Mouse (Mus musculus) common myeloid progenitor, adult 5-6 weeks (primary cell): ENCODE measurements around the gene Etv6. TPM values are rescaled to one million over a fixed set of nuclear protein-coding genes. Genes with fewer than 3 reads are reported as not detected.
A peak's percentile ranks its signal among the peaks of the same experiment; 100 is the strongest.

Experiments
- ATAC-seq: replicated peaks from 2 replicates; pipeline ENCODE4 v1.8.0; 2016; ENCODE audit warnings: low read depth, mild to moderate bottlenecking, moderate TSS enrichment, inconsistent platforms; ENCODE audit not compliant: poor library complexity, severe bottlenecking
- total RNA-seq: library from RNA; stranded (forward); fragments of 200-1000, 187-1606 nt; gene quantifications from 2 replicates; pipeline ENCODE4 v1.2.3, GENCODE M21; 2017

Etv6 gene
- total RNA-seq, 1 experiment from 2014 or later: 129 TPM

DNA sequence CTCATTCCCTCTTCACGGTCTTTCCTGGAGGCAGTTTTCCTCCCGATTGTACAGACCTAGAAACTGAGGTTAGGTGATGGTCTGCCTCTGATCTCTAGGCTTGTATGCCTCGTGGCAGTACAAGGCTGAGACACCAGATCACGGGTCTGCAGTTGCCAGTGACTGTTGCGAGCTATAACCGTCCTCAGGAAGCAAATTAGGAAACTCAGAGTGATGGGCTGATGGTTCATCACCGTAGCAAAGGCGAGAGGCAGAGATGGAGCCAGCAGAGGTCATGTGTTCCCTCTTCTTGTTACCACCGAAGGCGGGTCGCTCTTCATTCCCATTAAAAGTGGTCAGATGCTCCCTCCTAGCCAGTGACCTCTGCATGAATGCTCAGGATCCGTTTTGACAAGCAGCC, 6.4 kb downstream of the Etv6 start:
- peak; percentile 24 for ATAC-seq

DNA sequence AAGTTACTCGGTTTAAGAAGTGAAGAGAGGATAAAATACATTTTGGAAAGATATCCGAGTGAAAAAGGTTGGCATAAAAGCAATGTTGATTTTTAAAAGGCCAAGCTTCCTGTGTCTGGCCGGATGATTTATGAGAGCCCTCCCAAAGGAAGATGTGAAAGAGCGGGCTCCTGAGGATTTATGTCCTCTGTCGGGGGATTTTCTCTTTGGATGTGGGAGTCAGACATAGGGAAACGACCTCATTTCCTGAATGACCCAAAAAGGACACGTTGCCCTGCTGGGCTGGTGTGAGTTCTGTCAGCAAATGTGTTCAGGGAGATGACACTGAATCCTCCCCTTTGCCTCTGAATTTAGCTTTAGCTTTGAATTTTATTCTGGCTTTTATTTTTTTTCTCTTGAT, 8.0 kb downstream of the Etv6 start:
- ATAC-seq: no peak

DNA sequence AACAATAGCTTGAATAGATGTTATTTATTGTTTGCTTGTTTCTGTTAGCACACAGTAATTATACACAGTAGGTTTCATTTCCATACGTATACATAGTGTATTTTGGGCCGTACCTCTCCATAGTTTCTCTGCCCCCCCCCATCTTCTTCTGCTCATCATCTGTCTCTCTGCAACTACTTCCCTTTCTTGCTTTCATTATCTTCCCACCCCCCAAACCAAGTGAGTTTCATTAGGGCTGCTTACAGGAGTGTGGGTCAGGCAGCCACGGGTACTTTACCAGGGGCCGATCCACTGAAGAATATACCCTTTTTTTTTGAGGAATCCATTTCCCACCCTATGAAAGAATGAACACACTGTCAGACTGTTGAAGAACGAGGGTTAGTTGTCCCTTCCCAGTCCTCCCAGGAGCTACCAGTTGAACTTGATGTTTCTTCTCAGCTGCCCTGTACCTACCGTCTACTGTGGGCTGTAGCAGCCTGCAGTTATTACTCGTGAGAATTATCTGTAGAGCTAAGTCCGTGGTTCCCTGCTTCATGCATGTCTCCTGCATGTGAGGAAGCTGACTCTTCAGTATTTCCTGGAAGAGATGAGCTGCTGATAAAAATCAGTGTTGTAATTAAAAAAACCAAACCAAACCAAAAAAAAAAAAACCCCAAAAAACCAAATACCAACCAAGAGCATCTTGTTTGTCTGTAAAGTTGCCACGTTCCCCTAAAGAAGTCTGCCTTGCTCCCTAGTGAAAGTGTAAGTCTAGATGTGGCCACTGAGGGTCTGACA, 9.8 kb downstream of the Etv6 start:
- ATAC-seq: peak; percentile 28

DNA sequence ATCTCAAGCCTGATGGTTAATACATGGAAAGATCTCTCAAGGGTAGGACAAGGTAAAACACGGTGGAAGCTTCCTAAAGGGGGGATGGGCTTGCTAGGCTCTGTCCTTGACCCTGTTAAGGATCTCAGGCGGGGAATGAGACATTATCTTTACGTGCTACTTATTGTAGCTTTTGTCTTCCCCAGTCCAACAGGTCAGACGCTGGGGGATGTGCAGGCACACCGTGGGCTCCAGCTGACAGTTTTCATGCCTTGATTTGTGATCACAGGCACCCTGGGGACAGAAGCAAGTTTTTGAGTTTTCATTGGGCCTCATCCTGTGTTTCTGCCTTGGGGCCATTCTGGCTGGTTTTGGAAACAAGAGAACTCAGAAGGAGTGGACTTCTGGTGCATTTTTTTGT, 10.6 kb downstream of the Etv6 start:
- no peak for ATAC-seq

DNA sequence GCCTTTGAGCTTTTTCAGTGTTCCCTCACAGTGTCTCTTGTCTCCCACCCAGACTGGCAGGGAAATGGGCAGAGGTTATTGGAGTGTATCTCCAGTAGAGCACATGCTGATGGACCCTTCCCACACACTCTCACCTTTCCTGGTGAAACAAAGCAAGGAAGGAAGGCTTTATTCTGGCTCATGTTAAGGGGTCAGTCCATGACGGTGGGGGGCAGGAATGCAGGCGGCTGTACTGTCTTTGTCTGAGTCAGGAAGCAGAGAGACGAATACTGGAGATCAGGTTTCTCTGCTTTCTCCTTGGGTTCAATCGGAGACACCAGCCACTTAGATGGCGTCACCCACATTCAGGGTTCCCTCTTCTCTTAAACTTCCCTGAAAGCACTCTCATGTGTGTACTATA, 11.7 kb downstream of the Etv6 start:
- no peak for ATAC-seq

DNA sequence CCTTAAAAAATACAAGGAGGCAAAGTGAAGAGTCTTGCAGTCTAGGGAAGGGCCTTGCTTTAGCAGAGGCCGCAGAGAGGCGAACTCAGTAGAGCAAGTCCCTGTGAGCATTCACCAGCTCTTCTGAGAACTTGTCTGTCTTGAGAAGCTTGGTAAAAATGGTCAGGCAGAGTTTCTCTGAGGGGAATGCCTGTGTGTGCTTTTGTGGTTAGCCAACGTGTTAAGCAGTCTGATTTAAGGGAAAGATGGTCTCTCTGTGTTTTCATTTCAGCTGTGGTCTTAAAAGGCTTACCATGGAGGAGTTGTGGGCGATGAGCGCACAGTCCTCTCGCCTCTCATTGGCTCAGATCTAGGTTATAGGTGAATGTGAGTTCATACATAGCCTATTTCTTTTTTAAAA, 12.5 kb downstream of the Etv6 start:
- no peak for ATAC-seq

DNA sequence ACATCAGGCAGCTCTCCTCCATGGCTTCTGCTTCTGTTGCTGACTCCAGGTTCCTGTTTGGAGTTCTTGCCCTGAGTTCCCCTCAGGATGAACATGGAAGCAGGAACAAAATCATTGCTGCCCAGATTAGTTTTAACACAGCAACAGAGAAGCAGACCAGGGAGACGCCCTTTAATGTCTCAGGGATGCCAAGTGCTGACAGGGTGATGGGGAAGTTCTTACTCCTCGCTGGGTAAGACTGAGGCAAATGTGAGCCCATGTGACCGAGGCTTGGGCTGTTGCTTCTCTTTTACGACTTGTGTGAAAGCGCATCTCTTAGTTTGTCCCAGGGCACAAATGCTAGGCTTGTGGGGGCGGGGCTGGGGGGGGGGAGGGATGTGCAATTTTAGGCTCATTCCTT, 13.5 kb downstream of the Etv6 start:
- ATAC-seq: no peak

DNA sequence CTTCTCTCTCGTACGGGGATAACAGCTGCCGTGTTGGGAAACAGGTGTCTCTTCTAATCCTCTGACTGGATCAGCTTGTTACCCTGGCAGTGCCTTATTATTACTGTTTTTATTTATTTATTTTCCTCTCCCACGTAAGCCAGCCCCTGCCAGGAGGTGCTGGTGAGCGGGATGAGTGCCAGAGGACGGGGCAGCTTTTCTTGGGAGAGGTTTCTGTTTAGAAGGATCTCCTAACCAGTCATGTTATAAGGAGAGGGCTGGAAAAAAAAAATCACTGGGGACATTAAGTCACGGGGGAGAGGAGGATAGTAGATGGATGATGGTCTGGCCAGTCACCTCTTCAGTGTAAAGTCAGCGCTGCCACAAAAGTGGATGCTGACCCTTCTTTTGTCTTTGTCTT, 15.0 kb downstream of the Etv6 start:
- ATAC-seq: no peak

DNA sequence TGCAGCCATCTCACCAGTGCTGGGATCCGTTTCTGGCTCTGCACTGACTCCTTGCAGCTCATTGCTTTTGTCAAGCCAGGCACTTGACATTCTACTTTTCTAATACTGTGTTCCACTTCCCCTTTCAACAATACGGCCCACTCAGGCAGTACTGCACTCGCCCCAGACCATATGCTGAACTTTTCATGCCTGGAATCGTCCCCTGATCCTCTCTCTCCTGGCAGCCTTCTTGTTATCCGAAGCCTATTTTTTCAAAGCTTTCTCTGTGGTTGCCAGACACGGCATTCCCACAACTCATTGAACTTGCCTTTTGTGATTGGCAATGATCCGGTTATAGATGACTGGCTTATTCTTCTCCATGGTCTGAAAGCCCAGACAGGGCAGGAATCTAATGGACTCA, 16.4 kb downstream of the Etv6 start:
- ATAC-seq: peak; percentile 40

DNA sequence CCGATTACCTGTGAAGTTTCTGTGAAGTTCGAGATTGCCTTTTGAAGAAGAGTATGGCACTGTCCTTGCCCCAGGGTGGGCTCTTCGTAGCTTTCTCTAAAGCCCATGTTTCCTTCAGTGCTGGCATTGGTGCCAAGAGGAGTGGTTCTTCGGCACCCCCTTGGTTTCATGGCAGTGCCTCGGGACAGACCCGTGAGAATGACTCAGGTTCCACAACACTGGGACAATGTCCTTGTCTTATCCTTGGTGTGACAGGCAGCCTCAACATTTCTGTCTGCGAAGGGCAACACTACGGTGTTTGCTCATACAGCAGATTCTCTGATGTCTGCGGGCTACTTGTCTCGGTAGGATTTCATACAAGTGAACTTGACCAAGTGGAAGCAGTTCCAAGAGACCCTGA, 17.6 kb downstream of the Etv6 start:
- ATAC-seq: no peak

DNA sequence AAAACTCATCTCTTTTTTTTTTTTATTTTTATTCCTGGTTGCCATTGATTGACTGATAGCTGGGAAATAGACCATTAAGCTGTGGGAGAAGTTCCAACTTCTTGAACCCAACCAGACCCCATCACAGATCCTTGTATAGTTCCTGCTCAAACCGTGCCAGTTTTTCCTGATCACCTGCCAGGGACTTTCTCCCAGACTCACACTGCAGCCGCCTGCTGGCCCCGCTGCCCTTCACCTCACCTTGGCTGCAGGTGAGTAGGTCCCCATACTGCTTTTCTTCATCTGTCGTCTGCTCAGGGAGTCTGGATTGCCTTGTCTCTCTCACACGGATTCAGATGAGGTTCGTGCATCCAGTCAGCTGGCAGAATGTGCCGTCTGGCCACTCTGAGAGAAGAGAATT, 18.1 kb downstream of the Etv6 start:
- ATAC-seq: no peak

DNA sequence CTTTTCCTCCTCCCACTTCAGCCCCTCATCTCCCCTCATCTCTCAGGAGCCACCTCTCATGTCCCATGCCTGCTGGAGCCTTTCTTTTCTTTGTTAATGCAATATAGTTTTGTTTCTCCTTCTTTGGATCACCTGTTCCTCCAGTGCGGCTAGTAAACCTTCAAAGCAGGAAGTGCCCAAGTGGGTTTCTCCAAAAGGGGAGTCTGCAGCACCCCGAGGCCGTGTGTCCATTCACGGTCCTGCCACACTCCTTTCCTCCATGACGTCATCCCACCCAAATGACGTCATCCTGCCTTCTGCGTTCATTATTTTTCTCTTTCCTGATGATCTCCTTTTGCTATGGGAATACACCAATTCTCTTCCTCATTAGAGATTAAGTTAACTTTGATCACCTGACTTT, 20.1 kb downstream of the Etv6 start:
- ATAC-seq: peak; percentile 42

DNA sequence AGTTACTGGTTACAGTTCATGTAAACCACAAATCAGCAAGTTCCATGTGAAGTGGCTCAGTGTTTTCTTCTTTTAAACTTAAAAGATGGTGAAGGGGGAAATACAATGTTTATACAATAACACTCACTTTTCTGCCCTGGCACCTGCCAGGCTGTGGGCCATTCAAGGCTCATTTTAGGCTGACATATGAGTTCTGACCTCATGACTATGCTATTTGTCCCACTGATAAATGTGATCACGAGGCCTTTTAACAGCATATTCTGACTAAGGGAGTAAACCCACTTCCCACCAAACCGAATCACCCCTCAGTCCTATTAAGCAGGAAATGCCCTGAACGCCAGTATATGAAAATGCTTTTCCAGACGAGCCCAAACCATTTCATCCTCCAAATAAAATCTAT, 23.0 kb downstream of the Etv6 start:
- no peak for ATAC-seq

DNA sequence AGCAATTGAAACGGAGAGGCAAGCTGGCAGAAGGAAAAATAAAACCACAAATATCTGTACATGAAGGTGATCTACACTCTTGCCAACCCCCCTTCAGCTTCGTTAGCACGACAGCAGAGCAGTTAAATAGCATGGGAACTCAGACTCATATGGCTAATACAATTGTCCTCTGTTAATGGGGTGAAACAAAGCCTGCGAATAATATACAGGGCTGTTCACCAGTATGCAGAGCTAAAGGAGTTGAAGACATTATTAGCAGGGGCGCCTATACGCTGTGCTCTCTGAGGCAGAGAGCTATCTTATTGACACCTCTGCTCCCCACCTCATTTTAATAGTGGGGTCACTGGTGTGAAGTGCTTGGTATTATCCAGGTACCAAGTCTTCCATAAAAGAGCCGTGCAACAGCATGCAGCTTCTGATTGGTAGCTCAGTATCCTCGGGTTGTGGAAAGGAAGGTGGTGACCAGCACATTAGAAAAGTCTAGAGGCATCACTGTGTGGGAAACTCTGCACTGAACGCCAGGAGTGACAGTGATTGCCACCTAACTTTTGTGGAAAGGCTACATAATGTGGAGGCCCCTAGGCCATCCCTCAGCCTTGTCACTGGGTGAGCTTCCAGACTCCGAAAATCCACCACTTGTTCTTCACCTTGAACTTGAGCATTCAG, 23.5 kb downstream of the Etv6 start:
- ATAC-seq: no peak

DNA sequence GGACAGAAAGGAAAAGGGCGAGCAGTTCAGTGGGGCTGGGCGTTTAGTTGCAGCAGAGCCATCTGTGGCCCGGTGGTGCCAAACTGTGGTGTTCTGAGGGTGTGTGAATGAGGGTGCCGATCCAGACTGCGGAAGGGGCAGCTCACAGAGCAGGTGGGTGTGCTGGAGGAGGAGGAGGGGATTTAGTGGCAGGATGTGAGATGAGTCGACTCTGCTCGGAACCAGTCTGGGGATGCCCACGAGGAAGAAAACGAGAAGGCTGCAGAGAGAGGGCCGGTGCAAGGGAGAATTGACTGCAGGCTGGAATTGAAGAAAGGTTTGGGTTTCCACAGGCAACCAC, 24.0 kb downstream of the Etv6 start:
- 0 out of 2 replicates have a peak, but pooled peaks have one; percentile 2 for ATAC-seq

DNA sequence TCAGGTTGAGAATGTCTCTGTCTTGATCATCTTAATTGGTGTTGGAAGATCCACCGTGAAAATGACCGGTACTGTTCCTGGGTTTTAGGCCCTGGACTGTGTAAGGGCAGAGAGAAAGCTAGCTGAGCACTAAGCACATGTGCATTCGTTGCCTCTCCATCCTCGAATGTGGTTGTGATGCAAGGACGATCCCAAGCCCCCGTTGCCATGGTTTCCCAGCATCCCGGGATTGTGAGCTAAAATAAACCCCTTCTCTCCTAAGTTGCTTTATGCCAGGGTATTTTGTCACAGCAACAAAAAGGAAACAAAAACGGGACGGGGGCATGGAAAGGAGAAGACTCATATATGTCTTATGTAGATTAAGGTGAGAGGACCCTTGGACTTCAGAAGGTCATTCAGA, 24.5 kb downstream of the Etv6 start:
- no peak for ATAC-seq

DNA sequence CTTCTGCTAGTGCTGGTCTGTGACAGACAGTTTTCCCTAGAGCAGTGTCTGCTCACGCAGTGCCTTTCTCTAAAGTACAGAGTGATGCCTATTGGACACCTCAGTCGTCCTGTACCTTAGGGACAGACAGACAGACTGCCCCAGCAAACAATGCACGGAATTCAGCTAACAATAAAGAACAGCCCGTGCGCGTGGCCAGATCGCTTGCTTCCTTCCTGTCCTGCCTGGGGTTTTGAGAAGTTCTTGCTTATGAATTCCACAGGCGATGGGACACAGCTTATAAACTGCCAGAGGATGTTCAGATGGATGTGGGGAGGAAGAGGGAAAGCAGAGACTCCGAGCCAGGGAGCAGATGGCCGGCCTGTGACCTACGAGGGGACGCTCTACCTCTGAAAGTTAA, 25.3 kb downstream of the Etv6 start:
- ATAC-seq: no peak

DNA sequence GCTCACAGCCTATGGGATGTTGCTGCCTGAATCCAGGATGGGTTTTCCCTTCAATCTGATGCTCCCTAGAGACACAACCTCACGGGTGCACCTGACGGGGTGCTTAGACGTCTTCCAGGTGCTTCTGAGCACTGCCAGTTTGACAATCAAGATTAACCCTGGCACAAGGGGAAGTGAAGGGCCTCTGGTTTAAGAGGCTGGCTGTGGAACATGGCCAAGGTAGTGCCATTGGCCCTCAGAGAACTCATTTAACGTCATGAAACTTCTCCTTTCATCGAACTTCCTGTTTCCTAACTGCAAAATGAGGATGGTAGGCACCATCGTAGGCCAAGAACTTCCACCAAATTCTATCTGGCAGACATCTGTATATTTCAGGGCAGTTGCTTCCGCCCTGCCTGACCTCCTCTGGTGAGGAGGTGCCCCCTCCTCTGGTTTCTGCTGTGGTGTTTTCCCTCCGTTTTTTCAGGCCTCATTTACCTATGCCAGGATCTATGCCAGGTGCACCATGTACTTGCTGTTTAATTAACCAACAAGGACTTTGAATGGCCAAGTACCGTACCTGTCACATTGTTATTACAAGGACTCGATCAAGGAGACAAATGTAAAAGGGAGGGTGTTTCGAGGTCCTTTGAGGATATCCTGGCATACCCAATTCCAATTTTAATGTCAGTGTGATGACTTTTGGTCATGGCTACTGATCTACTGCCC, 29.7 kb downstream of the Etv6 start:
- peak; percentile 82 for ATAC-seq

DNA sequence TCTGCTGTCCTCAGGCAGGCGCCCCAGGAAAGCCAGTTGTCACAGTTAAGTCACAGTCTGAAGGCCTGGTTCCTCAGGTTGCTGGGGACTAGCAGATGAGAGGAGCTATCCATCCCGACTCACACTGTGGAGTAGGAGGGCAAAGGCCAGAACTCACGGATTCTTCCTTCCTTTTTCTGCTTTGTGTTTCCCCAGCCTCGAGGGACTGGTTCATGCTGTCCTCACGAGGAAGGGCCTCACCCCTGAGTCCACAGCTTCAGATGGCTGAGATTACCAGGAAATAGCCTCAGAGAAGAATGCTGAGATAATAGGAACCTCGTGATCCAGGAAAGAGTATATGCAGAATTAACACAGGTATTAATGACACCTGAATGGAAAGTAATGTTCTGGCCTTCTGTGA, 30.6 kb downstream of the Etv6 start:
- no peak for ATAC-seq

DNA sequence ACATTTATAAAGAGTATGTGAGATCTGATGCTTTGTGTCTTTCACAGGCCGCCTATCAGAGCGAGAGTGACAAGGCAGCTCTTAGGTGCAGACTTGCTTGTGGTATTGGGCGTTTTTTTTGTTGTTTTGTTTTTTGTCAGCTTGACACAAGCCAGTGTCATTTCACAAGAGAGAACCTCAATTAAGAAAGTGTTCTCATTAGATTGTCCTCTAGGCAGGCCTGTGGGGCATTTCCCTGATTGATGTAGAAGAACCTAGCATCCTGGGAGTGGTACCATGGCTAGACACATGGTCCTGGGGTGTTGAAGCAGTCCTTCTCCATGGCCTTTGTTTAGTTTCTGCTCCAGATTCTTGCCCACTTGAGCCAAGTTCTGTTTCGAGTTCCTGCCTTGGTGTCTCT, 31.5 kb downstream of the Etv6 start:
- no peak for ATAC-seq

DNA sequence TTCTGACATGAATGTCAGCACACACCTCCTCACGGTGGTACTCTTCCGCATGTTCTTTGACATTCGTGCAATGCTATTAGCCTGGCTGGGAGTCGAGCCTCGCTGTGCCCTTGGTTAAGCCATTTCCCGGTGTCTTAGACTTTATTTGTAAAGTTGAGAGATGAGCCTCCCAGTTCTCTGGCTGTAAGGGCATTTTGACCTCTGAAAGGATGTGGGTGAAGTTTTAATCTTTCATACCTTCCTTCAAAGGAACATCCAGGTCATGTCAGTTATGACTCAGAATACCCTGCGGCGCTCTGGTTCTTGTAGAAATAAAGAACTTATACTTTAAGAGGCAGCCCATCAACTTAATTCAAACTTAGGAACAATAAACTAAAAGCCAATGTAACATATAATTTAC, 32.0 kb downstream of the Etv6 start:
- no peak for ATAC-seq
